Mouse (Mus musculus) cerebellum, postnatal 36 days (tissue): Measurements from ENCODE around the gene Tnfaip8l2.
A peak's percentile ranks its signal among the peaks of the same experiment; 100 is the strongest.

Experiments
- DNase-seq, 2 experiments: peaks; one replicate each; pipeline ENCODE4 v3.0.0; 2021 to 2022; ENCODE audit warnings: mixed read lengths in 2 of 2

Tnfaip8l2 gene

DNA sequence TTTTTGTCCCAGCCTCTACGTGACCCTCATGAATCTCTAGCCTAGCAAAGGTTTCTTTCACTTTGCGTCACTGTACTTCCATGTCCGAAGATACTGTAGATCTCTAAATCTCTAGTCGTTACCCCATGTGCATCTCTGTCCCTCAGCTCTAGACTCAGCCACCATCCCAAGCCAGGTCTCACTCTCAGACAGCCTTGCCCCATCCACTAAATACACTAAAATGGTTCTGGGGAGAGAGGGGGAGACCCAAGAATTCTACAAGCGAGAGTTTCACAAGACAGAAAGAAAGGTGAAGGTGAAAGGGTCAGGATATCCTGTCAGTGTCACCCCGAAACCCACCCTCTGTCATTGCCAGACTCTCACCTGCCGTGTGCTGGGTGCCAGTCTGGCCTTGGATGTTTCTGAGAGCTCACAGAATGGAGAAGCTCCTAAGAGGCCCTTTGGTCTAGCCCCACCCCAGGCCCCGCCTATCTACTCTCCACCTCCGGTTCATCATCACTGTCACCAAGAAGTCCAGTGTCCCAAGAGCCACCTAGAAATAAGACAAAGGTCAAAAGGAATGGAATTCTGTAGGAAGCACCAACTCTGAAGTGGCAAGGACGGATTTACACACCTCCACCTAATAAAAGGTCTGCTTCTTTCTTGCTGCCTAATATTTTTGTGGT is at the start of gene Tnfaip8l2:
TSS of gene Tnfaip8l2 (minus strand) at position 409 of the 665 bp plus-strand sequence.
- no peak for DNase-seq

DNA sequence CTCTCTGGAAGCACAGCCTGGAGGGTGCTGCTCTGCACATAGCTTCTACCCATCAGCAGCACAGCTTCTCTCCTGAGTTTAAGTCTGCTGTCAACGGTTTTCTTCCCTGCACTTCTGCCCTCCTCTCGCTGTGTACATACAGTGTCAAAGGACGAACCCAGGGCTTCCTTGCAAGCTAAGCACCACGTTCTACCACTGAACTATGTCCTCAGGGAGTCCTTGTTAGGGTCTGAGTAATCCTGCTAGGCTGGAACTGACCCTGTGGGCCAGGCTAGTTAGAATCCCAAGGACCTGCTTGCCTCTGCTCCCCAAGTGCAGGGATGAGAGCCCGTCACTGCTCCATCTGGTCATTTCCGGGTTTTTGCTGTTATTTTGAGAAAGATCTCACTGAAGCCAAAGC is 44.7 kb upstream of the Tnfaip8l2 start:
- DNase-seq: no peak

GRCm38 (mm10) chr3:95186100-95186499 is 43.9 kb upstream of the Tnfaip8l2 start:
- DNase-seq: no peak

- DNase-seq: no peak
These were observed 42.8 kb upstream of the Tnfaip8l2 start for GRCm38 (mm10) chr3:95184796-95185577.

GRCm38 (mm10) chr3:95181841-95182240 is 39.7 kb upstream of the Tnfaip8l2 start:
- DNase-seq: no peak

DNA sequence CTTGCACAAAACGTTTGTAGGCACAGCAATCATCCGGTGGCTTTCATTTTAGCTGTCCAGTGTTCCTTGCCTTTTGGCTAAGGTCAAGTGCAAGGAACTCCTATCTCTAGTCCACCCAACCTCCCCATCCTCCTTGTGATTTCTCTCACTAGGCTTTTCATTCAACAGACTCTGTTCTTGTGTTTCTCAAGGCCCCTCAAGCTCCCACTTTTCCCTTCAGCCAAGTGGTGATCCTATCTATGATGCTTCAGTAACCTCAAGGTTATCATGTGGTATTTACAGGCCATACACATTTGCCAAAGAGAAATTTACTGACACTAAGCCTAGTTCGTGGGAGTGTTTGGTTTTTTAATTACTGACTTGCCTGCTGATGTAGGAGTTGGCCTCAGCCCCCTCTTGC is 37.7 kb upstream of the Tnfaip8l2 start:
- no peak for DNase-seq

DNA sequence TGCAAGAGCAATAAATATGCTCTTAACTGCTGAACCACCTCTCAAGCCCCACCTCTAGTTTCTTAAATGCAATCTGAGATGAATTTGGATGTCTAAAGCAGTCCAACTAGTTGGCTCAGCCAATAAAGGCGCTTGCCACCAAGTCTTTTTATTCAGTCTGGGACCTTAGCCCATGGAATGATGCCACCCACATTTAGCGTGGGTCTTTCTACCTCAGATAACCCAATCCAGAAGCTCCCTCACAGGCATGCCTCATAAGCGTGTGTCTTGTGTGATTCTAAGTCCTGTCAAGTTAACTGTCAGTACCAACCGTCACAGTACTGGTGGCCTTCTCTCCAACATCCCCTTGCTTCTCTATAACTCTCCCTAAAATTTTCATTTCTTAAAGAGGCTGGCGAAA is 36.8 kb upstream of the Tnfaip8l2 start:
- DNase-seq: no peak

DNA sequence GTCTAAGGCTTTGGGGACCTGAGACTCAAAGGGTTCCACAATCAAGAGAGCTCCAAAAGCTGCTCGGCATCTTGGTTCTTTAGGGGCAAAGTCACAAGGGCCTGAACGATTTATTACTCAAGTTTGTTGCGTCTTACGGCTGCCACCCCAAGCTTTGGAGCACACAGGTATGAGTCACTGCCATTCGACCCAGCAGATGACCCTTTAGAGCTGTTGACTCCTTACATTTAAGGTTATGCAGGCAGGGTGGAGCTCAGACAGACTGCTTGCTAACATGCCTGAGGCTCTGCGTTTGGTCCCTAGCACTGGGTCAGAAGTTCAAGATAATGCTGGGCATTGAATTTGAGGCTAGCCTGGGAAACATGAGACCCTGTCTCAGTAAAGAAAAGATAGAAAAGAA is 35.4 kb upstream of the Tnfaip8l2 start:
- DNase-seq: no peak

GRCm38 (mm10) chr3:95176500-95176899 is 34.3 kb upstream of the Tnfaip8l2 start:
- DNase-seq: no peak

GRCm38 (mm10) chr3:95174011-95174592 is 31.9 kb upstream of the Tnfaip8l2 start:
- peak; percentile 89 to 90 for DNase-seq

GRCm38 (mm10) chr3:95173256-95173949 is 31.2 kb upstream of the Tnfaip8l2 start:
- peak in 1 of 2 experiments; percentile 32 for DNase-seq

DNA sequence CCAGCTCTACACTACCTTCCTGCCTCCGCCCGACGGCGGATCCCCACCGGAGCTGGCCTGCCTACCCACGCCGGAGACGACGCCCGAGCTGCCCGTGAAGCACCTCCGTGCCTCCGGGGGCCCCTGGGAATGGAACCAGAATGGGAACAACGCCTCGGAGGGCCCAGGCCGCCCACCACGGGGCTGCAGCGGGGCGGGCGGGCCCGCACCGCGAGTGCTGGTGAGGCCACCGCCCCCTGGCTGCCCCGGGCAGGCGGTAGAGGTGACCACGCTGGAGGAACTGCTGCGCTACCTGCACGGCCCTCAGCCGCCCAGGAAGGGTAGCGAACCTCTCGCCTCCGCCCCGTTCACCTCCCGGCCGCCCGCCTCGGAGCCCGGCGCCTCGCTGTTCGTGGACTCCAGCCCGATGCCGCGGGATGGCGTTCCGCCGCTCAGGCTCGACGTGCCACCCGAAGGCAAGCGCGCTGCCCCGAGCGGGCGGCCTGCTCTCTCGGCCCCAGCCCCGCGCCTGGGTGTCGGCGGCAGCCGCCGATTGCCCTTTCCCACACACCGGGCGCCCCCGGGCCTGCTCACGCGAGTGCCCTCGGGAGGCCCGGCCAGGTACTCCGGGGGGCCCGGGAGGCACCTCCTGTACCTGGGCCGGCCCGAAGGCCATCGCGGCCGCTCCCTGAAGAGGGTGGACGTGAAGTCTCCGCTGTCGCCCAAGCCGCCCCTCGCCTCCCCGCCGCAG is 30.5 kb upstream of the Tnfaip8l2 start:
- DNase-seq: peak in 1 of 2 experiments; percentile 15

DNA sequence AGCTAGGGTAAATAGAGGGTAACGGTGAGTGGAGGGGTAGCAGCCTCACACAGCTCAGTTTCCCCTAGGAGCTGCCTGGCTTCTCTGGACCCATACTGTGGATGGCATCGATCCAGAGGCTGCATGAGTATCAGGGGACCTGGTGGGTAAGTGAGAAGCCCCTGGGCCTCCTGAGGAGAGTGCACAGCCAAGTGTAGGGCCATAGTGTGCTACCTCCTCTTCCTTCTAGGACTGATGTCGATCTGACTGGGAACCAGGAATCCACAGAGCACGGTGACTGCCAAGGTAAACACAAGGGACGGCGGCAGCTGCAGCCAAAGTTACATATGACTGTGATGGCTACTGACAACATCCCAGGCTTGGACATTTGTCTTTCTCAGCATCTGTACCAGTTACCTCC is 28.9 kb upstream of the Tnfaip8l2 start:
- no peak for DNase-seq

GRCm38 (mm10) chr3:95169996-95170395 is 27.8 kb upstream of the Tnfaip8l2 start:
- DNase-seq: no peak

GRCm38 (mm10) chr3:95164840-95165239 is 22.7 kb upstream of the Tnfaip8l2 start:
- DNase-seq: no peak

DNA sequence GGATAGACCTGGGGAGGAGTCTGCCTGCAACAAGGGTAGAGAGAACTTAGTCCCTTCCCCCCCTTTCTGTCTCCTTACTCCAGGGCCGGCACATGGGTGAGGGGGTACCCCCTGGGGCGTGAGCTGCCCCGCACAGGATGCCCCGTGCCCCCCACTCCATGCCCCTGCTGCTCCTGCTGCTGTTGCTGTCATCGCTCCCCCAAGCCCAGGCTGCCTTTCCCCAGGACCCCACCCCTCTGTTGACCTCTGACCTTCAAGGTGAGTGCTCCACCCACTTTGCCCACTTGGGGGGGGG is 22.0 kb upstream of the Tnfaip8l2 start:
- DNase-seq: no peak

- no peak for DNase-seq
These were observed 21.5 kb upstream of the Tnfaip8l2 start for GRCm38 (mm10) chr3:95163419-95164255.

- no peak for DNase-seq
These were observed 20.1 kb upstream of the Tnfaip8l2 start for GRCm38 (mm10) chr3:95162345-95162628.

- DNase-seq: no peak
These were observed 19.6 kb upstream of the Tnfaip8l2 start for GRCm38 (mm10) chr3:95161618-95162344.

- DNase-seq: peak; percentile 32 to 37
These were observed 18.9 kb upstream of the Tnfaip8l2 start for GRCm38 (mm10) chr3:95161041-95161551.
